Mouse (Mus musculus): ENCODE measurements around the gene Slc25a26. TPM values are rescaled to one million over a fixed set of nuclear protein-coding genes. Genes with fewer than 3 reads are reported as not detected.

Gene Slc25a26
- polyA plus RNA-seq, 1 experiment from 2014 or later = 3.1 TPM

DNA sequence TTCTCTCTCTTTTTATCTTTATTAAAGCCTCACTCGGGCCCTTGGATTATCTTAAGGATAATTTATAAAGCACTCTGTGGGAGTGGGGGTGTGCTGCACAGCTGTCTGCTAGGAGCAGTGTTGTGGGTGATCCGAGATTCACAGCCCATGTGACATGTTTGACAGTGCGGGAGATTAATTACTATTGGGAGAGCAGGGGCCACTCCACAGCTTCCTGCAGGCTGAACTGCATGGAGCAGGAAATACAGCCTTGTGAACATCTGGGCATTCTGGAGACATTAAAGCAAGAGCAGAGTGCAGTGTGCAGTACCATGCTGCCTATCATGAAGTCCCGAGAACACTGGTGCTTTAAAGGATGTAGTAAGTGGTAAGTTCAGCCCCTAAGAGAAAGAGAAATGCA is 92.6 kb downstream of the Slc25a26 start:
- Histone ChIP-seq H3K4me1 (ENCODE audit: control insufficient read depth, low read depth, low read length) (no peaks in the 10 kb centered on the region), H3K27me3 (ENCODE audit: control insufficient read depth, insufficient read depth, low read depth, low read length) (no peaks in the 10 kb centered on the region), H3K9ac (ENCODE audit: low read depth, low read length) (no peak overlapping the region), H3K9me3 (replicated peaks; ENCODE audit: control insufficient read depth, low read length) (no peaks in the 10 kb centered on the region), H3K4me2 (ENCODE audit: low read depth, low read length) (no peak overlapping the region), H3K4me3 (ENCODE audit: low read depth, low read length) (no peak overlapping the region), H3K36me3 (ENCODE audit: control insufficient read depth, insufficient read depth) (no peaks in the 10 kb centered on the region), H3K27ac (ENCODE audit: low read length) (no peak overlapping the region)
- 42% methylated on average over 4 of the region's 4 CpGs for WGBS (ENCODE audit: insufficient replicate concordance)
- ATAC-seq (ENCODE audit: low read depth) = no peak

DNA sequence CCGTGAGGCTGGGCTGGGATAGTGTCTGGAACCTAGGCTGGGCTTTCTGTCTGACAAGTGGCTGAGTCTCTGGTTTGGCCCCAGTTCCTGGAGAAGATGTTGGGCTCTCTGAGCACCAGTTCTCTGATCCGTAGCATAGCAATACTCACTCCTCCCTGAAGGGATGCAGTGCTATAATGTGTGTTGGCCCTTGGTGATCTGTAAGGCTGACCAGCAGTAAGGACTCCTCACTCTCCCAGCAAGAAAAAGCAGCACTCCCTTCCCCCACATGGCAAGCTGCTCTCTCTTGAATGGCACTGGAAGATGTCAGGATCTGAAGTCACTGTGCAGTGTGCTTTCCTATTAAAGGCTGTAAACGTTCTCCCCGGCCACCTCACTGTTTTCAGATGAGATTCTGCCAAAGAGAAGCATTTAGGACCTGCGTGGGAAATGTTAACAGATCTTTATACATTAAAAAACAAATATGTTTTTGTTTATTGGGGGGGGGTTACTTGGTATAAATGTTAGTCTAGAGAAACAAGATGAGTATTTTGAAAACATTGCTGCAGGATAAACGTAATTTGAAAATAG is 94.0 kb downstream of the Slc25a26 start:
- Histone ChIP-seq H3K9ac (ENCODE audit: low read depth, low read length) (no peak overlapping the region), H3K36me3 (ENCODE audit: control insufficient read depth, insufficient read depth) (no peaks in the 10 kb centered on the region), H3K27me3 (ENCODE audit: control insufficient read depth, insufficient read depth, low read depth, low read length) (no peaks in the 10 kb centered on the region), H3K27ac (ENCODE audit: low read length) (no peak overlapping the region), H3K4me2 (ENCODE audit: low read depth, low read length) (no peak overlapping the region), H3K4me3 (ENCODE audit: low read depth, low read length) (no peak overlapping the region), H3K4me1 (ENCODE audit: control insufficient read depth, low read depth, low read length) (no peaks in the 10 kb centered on the region), H3K9me3 (replicated peaks; ENCODE audit: control insufficient read depth, low read length) (no peaks in the 10 kb centered on the region)
- 72% methylated on average over 6 of the region's 6 CpGs for WGBS (ENCODE audit: insufficient replicate concordance)
- ATAC-seq (ENCODE audit: low read depth) = no peak

DNA sequence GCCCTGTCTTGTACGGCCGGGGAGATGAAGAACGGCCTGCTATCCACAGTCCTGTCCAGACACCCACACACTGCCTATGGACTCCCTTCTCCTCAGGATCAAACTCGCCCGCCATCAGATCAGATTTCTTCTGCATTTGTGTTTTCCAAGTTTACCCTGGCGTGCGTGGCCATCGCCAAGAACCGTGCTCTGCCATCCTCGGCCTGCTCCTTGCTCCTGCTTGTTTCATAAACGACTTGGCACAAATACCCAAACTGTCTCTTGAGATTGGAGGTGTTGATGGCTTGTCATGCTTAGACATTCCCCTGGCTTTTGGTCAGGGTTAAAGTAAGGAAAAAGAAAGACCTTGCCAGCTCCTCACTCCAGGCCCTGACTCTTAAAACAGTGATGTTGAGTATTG is 94.6 kb downstream of the Slc25a26 start:
- Histone ChIP-seq H3K36me3 (ENCODE audit: control insufficient read depth, insufficient read depth) (no peaks in the 10 kb centered on the region), H3K9ac (ENCODE audit: low read depth, low read length) (no peak overlapping the region), H3K9me3 (replicated peaks; ENCODE audit: control insufficient read depth, low read length) (no peaks in the 10 kb centered on the region), H3K4me2 (ENCODE audit: low read depth, low read length) (no peak overlapping the region), H3K4me3 (ENCODE audit: low read depth, low read length) (no peak overlapping the region), H3K27me3 (ENCODE audit: control insufficient read depth, insufficient read depth, low read depth, low read length) (no peaks in the 10 kb centered on the region), H3K4me1 (ENCODE audit: control insufficient read depth, low read depth, low read length) (no peaks in the 10 kb centered on the region), H3K27ac (ENCODE audit: low read length) (no peak overlapping the region)
- WGBS (ENCODE audit: insufficient replicate concordance) = 81% methylated on average over 11 of the region's 11 CpGs
- no peak for ATAC-seq (ENCODE audit: low read depth)

DNA sequence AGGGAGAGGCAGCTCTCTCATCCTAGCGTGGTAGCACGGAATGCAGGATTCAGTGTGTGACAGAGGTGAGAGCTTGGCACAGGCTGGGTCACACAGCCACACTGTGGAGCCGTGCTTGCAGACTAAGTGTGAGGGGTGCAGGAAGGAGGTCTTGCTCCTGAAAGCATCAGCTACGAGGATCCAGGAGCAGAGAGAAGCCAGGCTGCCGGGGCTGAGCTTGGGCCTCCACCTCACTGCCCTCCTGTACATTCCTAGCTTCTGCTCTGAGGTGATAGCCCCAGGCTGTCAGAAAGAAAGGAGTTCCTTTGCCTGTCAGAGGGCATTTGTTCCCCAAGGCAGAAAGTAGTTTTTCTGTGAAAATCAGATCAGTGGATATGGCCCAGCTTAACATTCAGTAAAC is 95.1 kb downstream of the Slc25a26 start:
- no peaks in the 10 kb centered on the region for H3K27me3 ChIP-seq (ENCODE audit: control insufficient read depth, insufficient read depth, low read depth, low read length)
- H3K4me1 ChIP-seq (ENCODE audit: control insufficient read depth, low read depth, low read length) = no peaks in the 10 kb centered on the region
- ATAC-seq (ENCODE audit: low read depth) = no peak
- no peaks in the 10 kb centered on the region for H3K36me3 ChIP-seq (ENCODE audit: control insufficient read depth, insufficient read depth)
- 73% methylated on average over 5 of the region's 5 CpGs for WGBS (ENCODE audit: insufficient replicate concordance)
- no peak overlapping the region for H3K27ac ChIP-seq (ENCODE audit: low read length)
- no peak overlapping the region for H3K4me3 ChIP-seq (ENCODE audit: low read depth, low read length)
- H3K9ac ChIP-seq (ENCODE audit: low read depth, low read length) = no peak overlapping the region
- H3K4me2 ChIP-seq (ENCODE audit: low read depth, low read length) = no peak overlapping the region
- H3K9me3 ChIP-seq (replicated peaks; ENCODE audit: control insufficient read depth, low read length) = no peaks in the 10 kb centered on the region

DNA sequence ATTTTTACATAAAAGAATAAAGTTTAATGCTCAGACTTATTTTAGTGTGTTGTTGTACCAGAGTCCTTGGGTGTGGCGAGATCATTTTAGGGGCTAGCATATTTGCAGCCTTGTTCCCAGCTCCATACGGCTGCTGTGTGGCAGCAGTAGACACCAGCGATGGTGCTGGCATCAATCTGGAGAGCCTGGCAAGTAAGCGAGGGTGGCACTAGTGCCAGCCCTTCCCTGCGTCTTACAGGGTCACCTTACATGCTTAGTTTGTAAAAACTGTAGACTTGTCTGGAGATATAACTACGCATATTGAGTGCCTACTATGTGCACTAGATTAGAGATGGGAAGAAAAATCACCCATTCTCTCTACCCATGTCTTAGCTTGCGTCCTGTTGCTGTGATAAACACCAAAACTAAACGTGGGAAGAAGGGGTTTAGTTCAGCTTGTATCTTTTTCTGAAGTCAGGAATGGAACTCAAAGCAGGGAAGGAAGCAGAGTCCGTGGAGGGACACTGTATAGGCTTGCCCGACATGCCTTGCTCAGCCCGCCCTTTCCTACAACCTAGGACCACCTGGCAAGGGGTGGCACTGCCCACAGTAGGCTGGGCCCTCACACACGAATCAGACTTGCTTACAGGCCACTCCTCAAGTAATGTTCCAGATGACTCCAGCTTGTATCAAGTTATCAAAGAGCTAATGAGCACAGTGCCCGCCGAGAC is 96.1 kb downstream of the Slc25a26 start:
- 69% methylated on average over 14 of the region's 14 CpGs for WGBS (ENCODE audit: insufficient replicate concordance)

DNA sequence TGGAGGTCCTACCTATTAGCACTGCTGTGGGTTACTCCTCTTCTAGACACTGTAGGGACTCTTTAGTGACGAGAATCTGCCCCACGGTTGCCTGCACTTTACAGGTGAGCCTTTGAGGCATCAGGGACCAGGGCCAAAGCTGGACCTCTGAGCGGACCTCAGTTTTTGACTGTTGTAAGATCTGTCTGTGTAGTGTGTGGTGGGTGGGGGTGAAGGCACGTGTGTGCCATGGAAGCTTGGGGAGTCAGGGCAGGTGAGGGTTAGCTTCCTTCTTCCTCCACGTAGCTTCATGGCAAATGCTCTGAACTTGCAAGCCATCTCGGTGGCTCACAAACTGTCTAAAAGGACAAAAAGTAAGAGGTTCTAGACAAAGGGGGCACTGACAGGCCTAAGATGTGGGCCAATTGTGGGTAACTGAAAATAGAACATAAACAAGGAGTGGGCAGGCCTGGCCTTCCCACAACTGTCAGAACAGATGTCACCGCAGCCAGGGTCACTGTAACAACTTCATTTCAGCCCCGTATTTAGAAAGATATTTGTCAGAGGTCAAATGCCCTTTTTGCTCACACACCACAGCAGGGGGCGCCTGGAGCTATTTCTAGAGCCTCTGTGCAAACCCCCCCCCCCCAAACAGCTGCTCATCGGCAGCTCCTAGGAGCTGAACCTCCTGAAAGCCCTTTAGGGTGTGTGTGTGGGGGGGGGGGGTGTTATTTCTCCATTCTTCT is 96.8 kb downstream of the Slc25a26 start:
- Histone ChIP-seq H3K4me2 (ENCODE audit: low read depth, low read length) (no peak overlapping the region), H3K36me3 (ENCODE audit: control insufficient read depth, insufficient read depth) (no peaks in the 10 kb centered on the region), H3K9ac (ENCODE audit: low read depth, low read length) (no peak overlapping the region), H3K27ac (ENCODE audit: low read length) (no peak overlapping the region), H3K4me1 (ENCODE audit: control insufficient read depth, low read depth, low read length) (no peaks in the 10 kb centered on the region), H3K4me3 (ENCODE audit: low read depth, low read length) (no peak overlapping the region), H3K9me3 (replicated peaks; ENCODE audit: control insufficient read depth, low read length) (no peaks in the 10 kb centered on the region), H3K27me3 (ENCODE audit: control insufficient read depth, insufficient read depth, low read depth, low read length) (no peaks in the 10 kb centered on the region)
- WGBS (ENCODE audit: insufficient replicate concordance) = 61% methylated on average over 10 of the region's 10 CpGs
- ATAC-seq (ENCODE audit: low read depth) = no peak

More for the DNA sequence above, 96.1 kb downstream of the Slc25a26 start:
- Histone ChIP-seq H3K9me3 (replicated peaks; ENCODE audit: control insufficient read depth, low read length) (no peaks in the 10 kb centered on the region), H3K27me3 (ENCODE audit: control insufficient read depth, insufficient read depth, low read depth, low read length) (no peaks in the 10 kb centered on the region), H3K4me1 (ENCODE audit: control insufficient read depth, low read depth, low read length) (no peaks in the 10 kb centered on the region), H3K9ac (ENCODE audit: low read depth, low read length) (no peak overlapping the region), H3K4me2 (ENCODE audit: low read depth, low read length) (no peak overlapping the region), H3K36me3 (ENCODE audit: control insufficient read depth, insufficient read depth) (no peaks in the 10 kb centered on the region), H3K27ac (ENCODE audit: low read length) (no peak overlapping the region), H3K4me3 (ENCODE audit: low read depth, low read length) (no peak overlapping the region)
- no peak for ATAC-seq (ENCODE audit: low read depth)

DNA sequence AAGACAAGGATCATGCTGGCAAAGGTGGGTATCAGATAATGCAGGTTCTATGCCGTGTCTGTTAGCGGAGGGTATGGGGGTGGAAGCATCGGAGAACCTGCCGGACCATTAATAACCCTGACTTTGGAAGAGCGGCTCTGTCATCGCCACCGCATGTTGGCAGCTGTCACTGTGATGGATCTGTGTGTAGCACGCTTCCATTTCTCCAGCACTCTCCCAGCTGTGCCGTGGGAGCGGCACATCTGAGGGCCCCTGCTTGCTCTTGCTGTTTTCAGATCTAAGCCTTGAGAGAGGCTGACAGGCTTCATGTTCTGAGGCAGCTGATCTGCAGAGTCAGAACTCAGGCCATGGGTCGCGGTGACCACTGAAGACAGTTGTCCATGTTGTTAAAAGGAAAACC is 98.3 kb downstream of the Slc25a26 start:
- Histone ChIP-seq H3K4me3 (ENCODE audit: low read depth, low read length) (no peak overlapping the region), H3K36me3 (ENCODE audit: control insufficient read depth, insufficient read depth) (no peaks in the 10 kb centered on the region; the same call in 1 of the 2 replicates), H3K9ac (ENCODE audit: low read depth, low read length) (no peak overlapping the region), H3K4me1 (ENCODE audit: control insufficient read depth, low read depth, low read length) (no peaks in the 10 kb centered on the region), H3K27me3 (ENCODE audit: control insufficient read depth, insufficient read depth, low read depth, low read length) (no peaks in the 10 kb centered on the region), H3K27ac (ENCODE audit: low read length) (no peak overlapping the region), H3K4me2 (ENCODE audit: low read depth, low read length) (no peak overlapping the region), H3K9me3 (replicated peaks; ENCODE audit: control insufficient read depth, low read length) (no peaks in the 10 kb centered on the region)
- 82% methylated on average over 12 of the region's 12 CpGs for WGBS (ENCODE audit: insufficient replicate concordance)
- ATAC-seq (ENCODE audit: low read depth) = no peak

DNA sequence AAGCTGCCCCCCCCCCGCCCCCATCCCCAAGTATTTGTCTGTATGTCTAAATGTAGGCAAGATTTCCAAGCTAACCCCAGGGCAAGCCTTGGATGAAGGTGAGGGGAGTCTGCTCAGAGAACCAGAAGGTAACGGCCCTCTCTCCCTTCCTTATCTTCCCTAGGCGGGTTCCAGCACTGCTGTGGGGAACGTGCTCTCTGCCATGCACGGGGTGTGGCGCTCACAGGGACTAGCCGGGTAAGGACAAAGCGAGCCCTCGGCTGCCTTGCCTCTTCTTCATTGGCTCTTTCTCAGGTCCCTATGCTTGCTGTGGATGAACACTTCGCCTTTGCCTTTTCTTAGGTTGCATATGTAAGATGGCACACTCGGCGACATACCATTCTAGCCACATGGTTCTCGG is 98.9 kb downstream of the Slc25a26 start:
- Histone ChIP-seq H3K27ac (ENCODE audit: low read length) (no peak overlapping the region), H3K4me1 (ENCODE audit: control insufficient read depth, low read depth, low read length) (no peaks in the 10 kb centered on the region), H3K9ac (ENCODE audit: low read depth, low read length) (no peak overlapping the region), H3K4me2 (ENCODE audit: low read depth, low read length) (no peak overlapping the region), H3K36me3 (ENCODE audit: control insufficient read depth, insufficient read depth) (no peaks in the 10 kb centered on the region; the same call in 1 of the 2 replicates), H3K9me3 (replicated peaks; ENCODE audit: control insufficient read depth, low read length) (no peaks in the 10 kb centered on the region), H3K27me3 (ENCODE audit: control insufficient read depth, insufficient read depth, low read depth, low read length) (no peaks in the 10 kb centered on the region), H3K4me3 (ENCODE audit: low read depth, low read length) (no peak overlapping the region)
- WGBS (ENCODE audit: insufficient replicate concordance) = 52% methylated on average over 13 of the region's 13 CpGs
- ATAC-seq (ENCODE audit: low read depth) = peak; percentile 79

DNA sequence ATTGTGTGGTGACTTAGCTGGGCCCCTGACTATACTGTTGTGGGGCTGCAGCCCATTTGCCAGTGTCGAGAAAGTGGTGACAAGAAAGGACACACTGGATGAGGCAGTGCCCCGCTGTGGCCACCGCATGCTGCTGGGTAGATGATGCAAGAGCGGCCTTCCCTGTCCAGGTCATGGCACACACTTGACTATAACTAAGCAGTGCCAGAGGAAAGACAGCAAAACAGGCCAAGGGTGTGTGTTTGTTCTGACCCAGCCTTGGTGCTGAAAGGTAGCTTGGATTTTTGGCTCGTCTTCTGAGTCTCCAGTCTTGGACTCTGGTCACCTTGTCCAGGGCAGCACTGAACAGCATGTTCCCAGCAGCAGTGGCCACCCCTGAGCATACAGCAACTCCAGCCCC is 101.0 kb downstream of the Slc25a26 start:
- no peaks in the 10 kb centered on the region for H3K4me1 ChIP-seq (ENCODE audit: control insufficient read depth, low read depth, low read length)
- 71% methylated on average over 5 of the region's 5 CpGs for WGBS (ENCODE audit: insufficient replicate concordance)
- H3K27ac ChIP-seq (ENCODE audit: low read length) = no peak overlapping the region
- no peaks in the 10 kb centered on the region; the same call in 1 of the 2 replicates for H3K36me3 ChIP-seq (ENCODE audit: control insufficient read depth, insufficient read depth)
- H3K9me3 ChIP-seq (replicated peaks; ENCODE audit: control insufficient read depth, low read length) = no peaks in the 10 kb centered on the region
- H3K4me3 ChIP-seq (ENCODE audit: low read depth, low read length) = no peak overlapping the region
- no peak for ATAC-seq (ENCODE audit: low read depth)
- no peak overlapping the region for H3K9ac ChIP-seq (ENCODE audit: low read depth, low read length)
- no peaks in the 10 kb centered on the region for H3K27me3 ChIP-seq (ENCODE audit: control insufficient read depth, insufficient read depth, low read depth, low read length)
- H3K4me2 ChIP-seq (ENCODE audit: low read depth, low read length) = no peak overlapping the region

Data from liver, embryonic 16.5 days (tissue).